Mouse (Mus musculus): ENCODE data around the gene Snx29. TPM values are rescaled to one million over a fixed set of nuclear protein-coding genes. Genes with fewer than 3 reads are reported as not detected.

Snx29 gene
- polyA plus RNA-seq, 1 experiment from 2014 or later = 22.7 TPM

- no peak overlapping the region for H3K4me2 ChIP-seq
- H3K9ac ChIP-seq = no peak overlapping the region
- no peak overlapping the region for H3K27ac ChIP-seq
- H3K4me1 ChIP-seq = no peaks in the 10 kb centered on the region
- WGBS = 79% methylated on average over 5 of the region's 5 CpGs
- H3K36me3 ChIP-seq (replicated peaks) = no peaks in the 10 kb centered on the region
- no peak for ATAC-seq (replicated peaks)
- no peaks in the 10 kb centered on the region for H3K27me3 ChIP-seq (replicated peaks)
- H3K4me3 ChIP-seq = no peak overlapping the region
- H3K9me3 ChIP-seq = no peaks in the 10 kb centered on the region
Observed at GRCm38 (mm10) chr16:11603667-11604422, 281.1 kb downstream of the Snx29 start.

DNA sequence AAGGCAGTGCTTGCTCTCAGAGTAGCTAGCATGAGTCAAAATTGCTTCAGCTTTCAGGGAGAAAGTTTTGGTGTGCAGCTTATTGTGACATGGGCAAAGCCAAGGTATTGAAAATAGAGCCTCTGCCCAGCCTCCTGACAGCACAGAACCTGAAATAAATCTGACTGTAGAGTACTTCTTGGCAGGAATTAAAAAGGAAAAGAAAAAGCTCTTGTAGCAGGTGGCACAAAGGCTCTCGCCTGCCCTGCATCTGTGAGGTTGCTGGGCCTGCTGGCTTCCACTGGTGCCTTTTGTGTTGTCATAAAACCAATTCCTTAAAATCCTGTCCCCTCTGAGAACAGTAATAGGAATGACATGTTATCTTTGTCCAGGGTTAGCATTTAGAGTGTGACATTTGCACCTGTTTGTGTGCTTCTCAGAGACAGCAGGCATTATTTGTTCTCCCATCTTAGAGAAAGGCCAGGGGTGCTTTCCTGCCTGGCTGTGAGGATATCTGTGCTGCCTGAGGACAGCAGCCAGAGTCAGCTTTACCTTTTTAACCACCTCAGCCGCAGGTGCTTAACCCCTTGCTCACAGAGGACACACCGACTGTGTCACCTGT lies 289.9 kb downstream of the Snx29 start:
- H3K4me3 ChIP-seq = no peak overlapping the region
- no peaks in the 10 kb centered on the region for H3K36me3 ChIP-seq (replicated peaks)
- 71% methylated on average over 3 of the region's 3 CpGs for WGBS
- no peak overlapping the region for H3K9ac ChIP-seq
- H3K27ac ChIP-seq = no peak overlapping the region
- H3K4me1 ChIP-seq = no peaks in the 10 kb centered on the region
- no peaks in the 10 kb centered on the region for H3K27me3 ChIP-seq (replicated peaks)
- no peaks in the 10 kb centered on the region for H3K9me3 ChIP-seq
- H3K4me2 ChIP-seq = no peak overlapping the region
- no peak for ATAC-seq (replicated peaks)

GRCm38 (mm10) chr16:11614401-11615014 lies 291.8 kb downstream of the Snx29 start:
- Histone ChIP-seq H3K4me2 (no peak overlapping the region), H3K27me3 (replicated peaks) (no peaks in the 10 kb centered on the region), H3K9ac (no peak overlapping the region), H3K4me3 (no peak overlapping the region), H3K36me3 (replicated peaks) (no peaks in the 10 kb centered on the region), H3K9me3 (no peaks in the 10 kb centered on the region), H3K4me1 (no peaks in the 10 kb centered on the region), H3K27ac (no peak overlapping the region)
- ATAC-seq (replicated peaks) = no peak
- 82% methylated on average over 3 of the region's 3 CpGs for WGBS

- Histone ChIP-seq H3K9ac (no peak overlapping the region), H3K4me2 (no peak overlapping the region), H3K27me3 (replicated peaks) (no peaks in the 10 kb centered on the region), H3K36me3 (replicated peaks) (no peaks in the 10 kb centered on the region), H3K4me3 (no peak overlapping the region), H3K27ac (no peak overlapping the region), H3K4me1 (no peaks in the 10 kb centered on the region), H3K9me3 (no peaks in the 10 kb centered on the region)
- no peak for ATAC-seq (replicated peaks)
- WGBS = 76% methylated on average over 2 of the region's 2 CpGs
Observed at GRCm38 (mm10) chr16:11615633-11616032, 292.9 kb downstream of the Snx29 start.

DNA sequence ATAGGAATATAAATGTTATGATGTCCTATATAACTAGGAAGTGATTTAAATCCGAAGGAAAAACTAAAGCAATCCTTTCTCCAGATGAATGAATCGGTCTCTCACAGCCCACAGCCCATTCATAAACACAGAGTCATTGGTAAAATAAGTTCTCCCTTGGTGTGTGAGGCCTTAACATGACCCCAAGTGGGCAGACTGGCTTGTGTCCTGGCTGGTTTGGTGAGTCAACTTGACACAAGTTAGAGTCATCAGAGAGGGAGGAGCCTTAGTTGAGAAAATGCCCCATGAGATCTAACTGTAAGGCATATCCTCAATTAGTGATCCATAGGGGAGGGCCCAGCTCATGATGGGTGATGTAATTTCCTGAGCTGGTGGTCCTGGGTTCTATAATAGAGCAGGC lies 297.2 kb downstream of the Snx29 start:
- no peak overlapping the region for H3K27ac ChIP-seq
- H3K4me1 ChIP-seq = no peaks in the 10 kb centered on the region
- no peak overlapping the region for H3K4me3 ChIP-seq
- no peak for ATAC-seq (replicated peaks)
- H3K27me3 ChIP-seq (replicated peaks) = no peaks in the 10 kb centered on the region
- H3K36me3 ChIP-seq (replicated peaks) = no peaks in the 10 kb centered on the region
- H3K9ac ChIP-seq = no peak overlapping the region
- no peak overlapping the region for H3K4me2 ChIP-seq
- 94% methylated on average over 2 of the region's 2 CpGs for WGBS
- no peaks in the 10 kb centered on the region for H3K9me3 ChIP-seq

GRCm38 (mm10) chr16:11621042-11621441 lies 298.3 kb downstream of the Snx29 start:
- H3K9me3 ChIP-seq = no peaks in the 10 kb centered on the region
- no peak overlapping the region for H3K27ac ChIP-seq
- 86% methylated on average over 3 of the region's 3 CpGs for WGBS
- H3K27me3 ChIP-seq (replicated peaks) = no peaks in the 10 kb centered on the region
- H3K4me3 ChIP-seq = no peak overlapping the region
- H3K4me1 ChIP-seq = no peaks in the 10 kb centered on the region
- H3K9ac ChIP-seq = no peak overlapping the region
- ATAC-seq (replicated peaks) = no peak
- no peaks in the 10 kb centered on the region for H3K36me3 ChIP-seq (replicated peaks)
- no peak overlapping the region for H3K4me2 ChIP-seq

DNA sequence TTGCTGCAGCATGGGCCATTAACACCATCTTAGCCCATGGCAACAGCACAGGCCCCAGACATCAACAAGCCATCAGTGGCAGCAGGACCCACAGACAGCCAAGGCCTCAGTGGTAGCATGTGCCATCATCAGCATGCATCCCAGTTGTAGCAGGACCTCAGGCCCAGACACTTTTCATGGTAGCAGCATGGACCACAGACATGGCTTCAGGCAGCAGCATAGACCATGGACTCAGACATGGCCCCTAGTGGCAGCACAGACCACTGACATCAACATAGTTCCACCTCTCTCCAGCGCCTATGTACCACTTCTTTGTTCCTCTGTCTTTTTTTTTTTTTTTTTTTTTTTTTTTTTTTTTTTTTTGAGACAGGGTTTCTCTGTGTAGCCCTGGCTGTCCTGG lies 299.0 kb downstream of the Snx29 start:
- Histone ChIP-seq H3K9ac (no peak overlapping the region), H3K4me1 (no peaks in the 10 kb centered on the region)
- WGBS = 88% methylated on average over 1 of the region's 1 CpGs

GRCm38 (mm10) chr16:11623032-11623431 lies 300.3 kb downstream of the Snx29 start:
- no peaks in the 10 kb centered on the region for H3K9me3 ChIP-seq
- H3K4me1 ChIP-seq = no peaks in the 10 kb centered on the region
- H3K36me3 ChIP-seq (replicated peaks) = no peaks in the 10 kb centered on the region
- no peak overlapping the region for H3K27ac ChIP-seq
- H3K9ac ChIP-seq = no peak overlapping the region
- WGBS = 86% methylated on average over 3 of the region's 3 CpGs
- no peak overlapping the region for H3K4me3 ChIP-seq
- H3K4me2 ChIP-seq = no peak overlapping the region
- no peaks in the 10 kb centered on the region for H3K27me3 ChIP-seq (replicated peaks)
- no peak for ATAC-seq (replicated peaks)

More for the DNA sequence above, 299.0 kb downstream of the Snx29 start:
- H3K9me3 ChIP-seq = no peaks in the 10 kb centered on the region
- H3K27ac ChIP-seq = no peak overlapping the region
- ATAC-seq (replicated peaks) = no peak
- no peak overlapping the region for H3K4me2 ChIP-seq
- no peaks in the 10 kb centered on the region for H3K27me3 ChIP-seq (replicated peaks)
- H3K36me3 ChIP-seq (replicated peaks) = no peaks in the 10 kb centered on the region
- H3K4me3 ChIP-seq = no peak overlapping the region

- H3K9me3 ChIP-seq = no peaks in the 10 kb centered on the region
- H3K4me1 ChIP-seq = no peaks in the 10 kb centered on the region
- H3K27me3 ChIP-seq (replicated peaks) = no peaks in the 10 kb centered on the region
- ATAC-seq (replicated peaks) = no peak
- H3K36me3 ChIP-seq (replicated peaks) = no peaks in the 10 kb centered on the region
- H3K4me2 ChIP-seq = no peak overlapping the region
- no peak overlapping the region for H3K27ac ChIP-seq
- no peak overlapping the region for H3K4me3 ChIP-seq
- no peak overlapping the region for H3K9ac ChIP-seq
- 71% methylated on average over 2 of the region's 2 CpGs for WGBS
Observed at GRCm38 (mm10) chr16:11624121-11624520, 301.4 kb downstream of the Snx29 start.

DNA sequence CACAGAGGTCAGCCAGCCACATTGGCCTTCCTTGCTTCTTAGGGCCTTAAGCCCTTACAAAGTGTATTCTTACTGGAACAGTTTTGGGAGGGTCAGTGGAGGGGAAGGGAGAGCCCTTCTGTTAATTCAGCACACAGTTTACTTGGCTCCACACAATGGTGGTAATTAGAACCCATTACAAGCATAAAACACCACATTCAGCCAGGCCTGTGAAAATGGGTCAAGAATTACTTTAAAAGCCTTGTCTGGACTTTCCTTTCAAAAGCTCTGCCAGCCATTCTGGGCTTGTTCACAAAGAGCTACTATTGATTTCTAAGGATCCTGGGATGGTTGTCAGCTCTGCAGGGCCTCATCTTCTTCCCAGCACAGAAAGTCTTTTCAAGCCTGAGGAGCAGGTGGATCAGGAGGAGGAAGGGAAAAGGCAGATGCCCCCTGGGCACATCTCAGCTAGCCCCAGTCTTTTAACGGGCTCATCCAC lies 303.3 kb downstream of the Snx29 start:
- no peak overlapping the region for H3K27ac ChIP-seq
- no peaks in the 10 kb centered on the region for H3K4me1 ChIP-seq
- H3K9me3 ChIP-seq = no peaks in the 10 kb centered on the region
- no peak overlapping the region for H3K4me3 ChIP-seq
- WGBS = 55% methylated on average over 1 of the region's 1 CpGs
- no peak overlapping the region for H3K4me2 ChIP-seq
- H3K9ac ChIP-seq = no peak overlapping the region
- ATAC-seq (replicated peaks) = no peak
- no peaks in the 10 kb centered on the region for H3K36me3 ChIP-seq (replicated peaks)
- no peaks in the 10 kb centered on the region for H3K27me3 ChIP-seq (replicated peaks)

GRCm38 (mm10) chr16:11626616-11627015 lies 303.9 kb downstream of the Snx29 start:
- H3K27ac ChIP-seq = no peak overlapping the region
- H3K4me2 ChIP-seq = no peak overlapping the region
- H3K4me1 ChIP-seq = no peaks in the 10 kb centered on the region
- no peaks in the 10 kb centered on the region for H3K9me3 ChIP-seq
- H3K4me3 ChIP-seq = no peak overlapping the region
- H3K27me3 ChIP-seq (replicated peaks) = no peaks in the 10 kb centered on the region
- 84% methylated on average over 2 of the region's 2 CpGs for WGBS
- no peaks in the 10 kb centered on the region for H3K36me3 ChIP-seq (replicated peaks)
- H3K9ac ChIP-seq = no peak overlapping the region
- ATAC-seq (replicated peaks) = no peak

- H3K9ac ChIP-seq = no peak overlapping the region
- WGBS = 86% methylated on average over 9 of the region's 9 CpGs
- H3K9me3 ChIP-seq = no peaks in the 10 kb centered on the region
- H3K27me3 ChIP-seq (replicated peaks) = no peaks in the 10 kb centered on the region
- ATAC-seq (replicated peaks) = no peak
- no peaks in the 10 kb centered on the region for H3K4me1 ChIP-seq
- H3K36me3 ChIP-seq (replicated peaks) = no peaks in the 10 kb centered on the region
- no peak overlapping the region for H3K4me3 ChIP-seq
- no peak overlapping the region for H3K4me2 ChIP-seq
- no peak overlapping the region for H3K27ac ChIP-seq
Observed at GRCm38 (mm10) chr16:11627866-11628638, 305.3 kb downstream of the Snx29 start.

All from midbrain, embryonic 15.5 days (tissue).